Mouse (Mus musculus) kidney, embryonic 14.5 days (tissue): ENCODE results near the gene Galk2. TPM values are rescaled to one million over a fixed set of nuclear protein-coding genes. Genes with fewer than 3 reads are reported as not detected.

Experiments
- ATAC-seq: fragments of 200-750 bp; cut with Nextera tagmentation; 2 replicates; pipeline ENCODE4 v1.8.0; 2017; ENCODE audit warnings: moderate number of reproducible peaks, mild to moderate bottlenecking, moderate TSS enrichment, moderate library complexity; ENCODE audit not compliant: low FRiP score, low TSS enrichment
- H3K27ac ChIP-seq: fragments of 300-500 bp; sonication (generic); 2 replicates; pipeline ENCODE4 v1.5.1; 2014; ENCODE audit warnings: low read depth, mild to moderate bottlenecking, low read length, moderate library complexity, mixed read lengths
- H3K27me3 ChIP-seq: fragments of 300-500 bp; sonication (generic); 2 replicates; pipeline ENCODE4 v1.6.1; 2014; ENCODE audit warnings: mild to moderate bottlenecking, low read length; ENCODE audit not compliant: control insufficient read depth, insufficient read depth
- H3K36me3 ChIP-seq: fragments of 300-500 bp; sonication (generic); 2 replicates; pipeline ENCODE4 v1.6.1; 2014; ENCODE audit warnings: low read length, mixed read lengths; ENCODE audit not compliant: control insufficient read depth, insufficient read depth
- H3K4me1 ChIP-seq: fragments of 300-500 bp; sonication (generic); 2 replicates; pipeline ENCODE4 v1.6.1; 2014; ENCODE audit warnings: low read length, mixed read lengths; ENCODE audit not compliant: control insufficient read depth, insufficient read depth
- H3K4me2 ChIP-seq: fragments of 300-500 bp; sonication (generic); replicated peaks from 2 replicates; pipeline ENCODE4 v1.6.1; 2014; ENCODE audit warnings: low read depth, mild to moderate bottlenecking, low read length
- H3K4me3 ChIP-seq: fragments of 300-500 bp; sonication (generic); 2 replicates; pipeline ENCODE4 v1.5.1; 2014; ENCODE audit warnings: mild to moderate bottlenecking, low read length
- H3K9ac ChIP-seq: fragments of 300-500 bp; sonication (generic); 2 replicates; pipeline ENCODE4 v1.6.1; 2014; ENCODE audit warnings: low read depth, mild to moderate bottlenecking, low read length, moderate library complexity
- H3K9me3 ChIP-seq: fragments of 300-500 bp; sonication (generic); 2 replicates; pipeline ENCODE4 v1.6.1; 2016; ENCODE audit warnings: low read length; ENCODE audit not compliant: control insufficient read depth
- WGBS: fragments of 180-500 bp; shearing (Covaris S2); extraction: QIAGEN DNeasy Blood & Tissue Kit; methylation state at CpG from one replicate; pipeline ENCODE4 v1.1.7; 2014; 5-methylcytosine and 5-hydroxymethylcytosine counted together
- polyA plus RNA-seq: library from polyadenylated mRNA; unstranded; fragments of >200 nt; fragmentation: Nextera tagmentation; extraction: Ambion mirVana; gene quantifications from 2 replicates; pipeline ENCODE4 v1.2.1, GENCODE M21; 2014

Galk2 gene
- polyA plus RNA-seq, 1 experiment from 2014 or later: 60.0 TPM

DNA sequence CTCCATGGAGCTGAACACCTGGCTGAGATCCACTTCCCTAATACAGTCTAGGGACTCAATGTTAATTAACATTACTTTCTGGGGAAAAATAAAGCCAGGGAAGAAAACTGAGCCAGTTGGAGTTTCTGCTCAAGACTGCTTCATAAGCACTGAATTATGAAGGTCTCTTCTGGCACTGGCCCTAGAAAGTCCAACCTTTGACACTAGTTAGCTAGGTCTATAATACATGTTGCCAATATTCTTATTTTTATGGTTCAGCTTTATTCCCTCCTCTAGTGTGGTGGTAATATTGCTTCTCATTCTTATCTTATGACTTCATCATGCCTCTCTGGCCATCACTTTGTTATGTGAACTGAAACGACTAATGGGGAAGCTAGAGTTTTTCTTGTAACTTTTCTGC, 55.3 kb downstream of the Galk2 start:
- no peak for ATAC-seq
- no peaks in the 10 kb centered on the region for H3K4me1 ChIP-seq

DNA sequence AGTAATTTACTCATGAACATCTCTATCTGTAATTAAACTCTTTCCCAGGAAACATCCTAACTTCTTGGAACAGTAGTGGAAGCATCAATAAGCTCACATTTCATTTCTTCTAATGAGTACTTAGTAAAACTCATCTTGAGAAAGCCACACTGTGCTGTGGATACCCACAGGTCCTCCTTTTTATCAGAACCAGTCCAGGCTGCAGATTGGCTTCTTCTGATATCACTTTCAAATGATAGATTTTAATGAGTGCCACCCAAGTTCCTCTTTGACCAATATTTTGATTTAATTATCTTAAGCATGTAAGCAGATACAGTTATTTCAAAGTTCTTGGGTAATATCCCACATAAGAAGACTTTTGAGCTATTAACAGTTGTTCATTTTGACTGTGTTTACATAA, 55.8 kb downstream of the Galk2 start:
- no peak overlapping the region for H3K4me3 ChIP-seq
- H3K27ac ChIP-seq: no peak overlapping the region
- H3K9me3 ChIP-seq: no peaks in the 10 kb centered on the region
- H3K4me2 ChIP-seq: no peak overlapping the region
- no peak for ATAC-seq
- no peaks in the 10 kb centered on the region for H3K36me3 ChIP-seq
- H3K9ac ChIP-seq: no peak overlapping the region
- no peaks in the 10 kb centered on the region for H3K27me3 ChIP-seq
- H3K4me1 ChIP-seq: no peaks in the 10 kb centered on the region

More for the DNA sequence above, 55.3 kb downstream of the Galk2 start:
- Histone ChIP-seq H3K4me2 (no peak overlapping the region), H3K4me3 (no peak overlapping the region), H3K27me3 (no peaks in the 10 kb centered on the region), H3K9me3 (no peaks in the 10 kb centered on the region), H3K9ac (no peak overlapping the region), H3K36me3 (no peaks in the 10 kb centered on the region), H3K27ac (no peak overlapping the region)
- WGBS: 65% methylated on average over 1 of the region's 1 CpGs

DNA sequence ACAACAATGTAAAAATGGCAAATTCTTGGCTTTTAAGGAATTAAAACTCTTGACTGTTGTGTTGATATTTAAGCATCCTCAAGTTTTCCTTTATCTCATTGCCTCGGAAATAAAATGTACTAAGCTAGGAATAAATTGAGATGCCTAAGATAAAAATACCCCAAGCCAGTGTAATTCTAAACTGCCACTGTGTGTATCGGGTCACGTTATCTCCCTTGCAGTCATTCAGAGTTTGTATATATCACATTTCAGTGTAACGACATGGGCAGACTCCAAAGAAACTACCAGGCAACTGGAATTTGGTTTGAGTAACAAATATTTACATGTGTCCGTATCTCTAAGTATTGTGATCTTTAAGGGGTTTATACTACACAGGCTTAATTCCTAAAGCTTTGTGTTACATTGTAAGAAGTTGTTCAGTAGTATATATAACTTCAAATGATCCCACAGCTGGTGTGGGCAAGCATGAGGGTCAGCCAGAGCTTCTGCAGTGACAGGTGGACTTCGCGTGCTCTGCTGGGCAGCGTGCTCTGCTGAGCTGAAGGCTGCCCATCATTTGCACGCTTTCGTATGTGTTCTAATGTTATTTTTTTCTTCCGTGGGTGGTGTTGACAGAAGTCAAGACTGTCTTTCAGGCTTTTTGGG, 57.9 kb downstream of the Galk2 start:
- Histone ChIP-seq H3K9me3 (no peaks in the 10 kb centered on the region), H3K27me3 (no peaks in the 10 kb centered on the region), H3K4me3 (no peak overlapping the region), H3K36me3 (no peaks in the 10 kb centered on the region; the same call in 1 of the 2 replicates), H3K4me1 (no peaks in the 10 kb centered on the region), H3K27ac (no peak overlapping the region), H3K9ac (no peak overlapping the region), H3K4me2 (no peak overlapping the region)
- no peak for ATAC-seq
- 40% methylated on average over 11 of the region's 11 CpGs for WGBS

DNA sequence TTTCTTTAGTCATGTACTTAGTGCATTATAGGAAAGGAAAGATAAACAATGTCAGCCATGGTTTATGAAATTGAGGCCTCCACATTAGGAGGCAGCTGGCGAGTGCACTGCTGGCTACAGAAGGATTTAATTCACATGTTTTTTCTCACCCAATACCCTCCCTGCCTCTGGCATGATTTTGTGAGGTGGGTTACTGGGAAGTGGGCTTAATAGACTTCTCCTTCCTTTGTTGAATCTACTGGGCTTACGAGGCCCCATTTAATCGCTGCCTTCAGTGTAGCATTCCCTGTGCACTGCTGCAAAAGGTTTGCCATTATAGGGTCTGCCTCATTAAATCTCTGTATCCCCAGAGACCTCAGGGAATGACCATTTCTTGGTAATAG, 58.4 kb downstream of the Galk2 start:
- Histone ChIP-seq H3K27ac (no peak overlapping the region), H3K9ac (no peak overlapping the region), H3K36me3 (no peaks in the 10 kb centered on the region; the same call in 1 of the 2 replicates), H3K4me3 (no peak overlapping the region), H3K27me3 (no peaks in the 10 kb centered on the region), H3K9me3 (no peaks in the 10 kb centered on the region), H3K4me2 (no peak overlapping the region), H3K4me1 (no peaks in the 10 kb centered on the region)
- 63% methylated on average over 3 of the region's 3 CpGs for WGBS
- no peak for ATAC-seq

DNA sequence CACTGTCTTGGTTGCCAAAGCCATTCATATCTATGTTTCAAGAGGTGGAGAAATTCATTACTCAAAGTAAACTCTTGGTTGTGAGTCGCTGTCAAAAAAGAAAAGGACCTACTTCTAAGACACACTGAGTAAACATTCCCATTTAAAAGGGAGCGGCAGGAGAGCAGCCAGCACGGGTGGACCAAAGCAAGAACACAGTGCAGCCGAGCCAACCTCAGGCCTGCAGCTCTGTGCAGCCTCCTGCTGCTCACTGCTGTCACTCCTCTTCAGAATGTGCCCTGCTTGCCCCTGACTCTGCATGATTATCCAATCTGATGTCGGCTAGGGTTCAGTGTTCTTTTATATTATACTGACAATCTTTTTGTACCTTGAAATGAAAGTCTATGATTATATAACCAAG, 62.4 kb downstream of the Galk2 start:
- H3K9me3 ChIP-seq: no peaks in the 10 kb centered on the region
- 76% methylated on average over 5 of the region's 5 CpGs for WGBS

DNA sequence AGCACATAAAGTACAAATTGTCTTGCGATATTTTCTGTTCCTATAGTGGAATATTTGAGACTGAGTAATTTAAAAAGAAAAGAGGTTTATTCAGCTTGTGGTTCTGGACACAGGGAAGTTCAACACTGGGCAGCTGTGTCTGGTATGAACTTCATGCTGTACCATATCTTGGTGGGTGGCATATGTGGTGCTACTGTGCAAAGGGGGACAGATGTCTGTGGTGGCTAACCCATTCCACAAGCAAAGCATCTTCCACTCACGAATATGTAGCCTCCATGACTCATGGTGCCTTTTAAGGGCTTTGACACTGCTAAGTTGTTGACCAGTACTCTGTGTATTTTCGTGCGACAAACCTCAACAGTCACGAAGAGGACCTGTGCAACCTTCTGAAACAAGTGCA, 63.2 kb downstream of the Galk2 start:
- H3K27ac ChIP-seq: no peak overlapping the region
- 93% methylated on average over 5 of the region's 5 CpGs for WGBS
- no peak for ATAC-seq

More for the DNA sequence above, 62.4 kb downstream of the Galk2 start:
- Histone ChIP-seq H3K36me3 (no peaks in the 10 kb centered on the region; the same call in 1 of the 2 replicates), H3K4me2 (no peak overlapping the region), H3K27ac (no peak overlapping the region), H3K27me3 (no peaks in the 10 kb centered on the region), H3K4me3 (no peak overlapping the region), H3K9ac (no peak overlapping the region), H3K4me1 (no peaks in the 10 kb centered on the region)
- no peak for ATAC-seq

DNA sequence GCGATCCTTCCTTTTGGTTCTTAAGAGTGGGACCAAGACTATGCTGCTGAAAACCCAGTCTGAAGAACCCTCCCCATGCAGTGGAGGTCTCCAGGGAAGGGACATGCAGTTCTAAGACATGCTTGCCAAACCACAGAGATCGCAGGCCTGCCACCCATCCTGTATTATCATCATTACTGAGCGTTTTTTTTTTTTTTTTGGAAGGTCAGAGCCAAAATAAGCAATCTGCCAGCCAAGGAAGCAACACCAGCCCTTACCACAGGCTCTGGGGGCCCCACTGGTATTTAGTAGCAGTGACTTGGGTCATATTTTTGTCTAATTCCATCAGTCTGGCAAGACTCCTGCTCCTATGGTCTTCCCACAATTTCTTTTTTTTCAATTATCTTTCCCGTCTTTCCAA, 64.0 kb downstream of the Galk2 start:
- WGBS: 86% methylated on average over 4 of the region's 4 CpGs

More for the DNA sequence above, 63.2 kb downstream of the Galk2 start:
- no peaks in the 10 kb centered on the region; the same call in 1 of the 2 replicates for H3K36me3 ChIP-seq
- no peak overlapping the region for H3K4me3 ChIP-seq
- H3K27me3 ChIP-seq: no peaks in the 10 kb centered on the region
- H3K9ac ChIP-seq: no peak overlapping the region
- H3K4me1 ChIP-seq: no peaks in the 10 kb centered on the region
- H3K4me2 ChIP-seq: no peak overlapping the region
- H3K9me3 ChIP-seq: no peaks in the 10 kb centered on the region

DNA sequence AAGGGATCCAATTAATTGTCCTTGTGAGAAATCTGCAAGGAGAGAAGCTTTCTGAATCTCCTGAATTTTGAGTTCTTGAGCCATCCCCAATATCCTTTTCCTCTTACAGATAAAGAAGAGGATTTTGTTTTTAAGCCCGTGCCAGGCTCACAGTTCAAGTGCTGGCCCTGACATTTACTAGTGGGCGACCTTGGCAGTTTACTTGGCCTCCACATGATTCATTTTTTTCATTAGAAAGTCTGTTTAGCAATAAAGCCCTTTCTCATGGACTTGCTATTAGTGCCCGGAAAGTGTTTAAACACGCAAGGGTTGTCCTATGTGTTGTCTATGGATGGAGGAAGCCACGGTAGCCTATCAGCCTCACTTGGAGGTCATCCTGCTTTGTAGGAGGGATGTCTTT, 64.4 kb downstream of the Galk2 start:
- Histone ChIP-seq H3K27ac (no peak overlapping the region), H3K4me3 (no peak overlapping the region), H3K9ac (no peak overlapping the region), H3K36me3 (no peaks in the 10 kb centered on the region; the same call in 1 of the 2 replicates), H3K27me3 (no peaks in the 10 kb centered on the region), H3K9me3 (no peaks in the 10 kb centered on the region), H3K4me2 (no peak overlapping the region), H3K4me1 (no peaks in the 10 kb centered on the region)
- ATAC-seq: no peak
- WGBS: 93% methylated on average over 5 of the region's 5 CpGs

More for the DNA sequence above, 64.0 kb downstream of the Galk2 start:
- no peak for ATAC-seq
- Histone ChIP-seq H3K4me1 (no peaks in the 10 kb centered on the region), H3K9ac (no peak overlapping the region), H3K27ac (no peak overlapping the region), H3K4me3 (no peak overlapping the region), H3K36me3 (no peaks in the 10 kb centered on the region; the same call in 1 of the 2 replicates), H3K4me2 (no peak overlapping the region), H3K27me3 (no peaks in the 10 kb centered on the region), H3K9me3 (no peaks in the 10 kb centered on the region)

DNA sequence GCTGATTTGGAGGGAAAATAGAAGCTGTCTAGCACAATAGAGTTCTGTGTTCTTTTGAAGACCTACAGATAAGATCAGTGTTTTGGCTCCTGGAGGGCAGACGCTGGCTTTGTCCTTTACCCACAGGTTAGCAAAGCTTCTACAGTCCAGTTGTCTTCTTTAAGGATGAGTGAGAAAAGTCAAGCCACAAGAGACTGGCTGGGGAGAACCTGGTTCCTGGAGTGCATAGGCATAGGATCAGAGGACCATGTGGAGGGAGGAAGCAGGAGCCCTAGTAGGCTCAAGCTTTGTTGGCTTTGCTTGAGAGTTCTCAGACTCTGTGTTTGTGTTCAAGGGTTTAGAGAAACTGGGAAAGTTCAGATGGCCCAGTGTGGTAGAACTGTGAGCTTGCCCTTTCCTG, 65.6 kb downstream of the Galk2 start:
- H3K9ac ChIP-seq: no peak overlapping the region
- WGBS: 65% methylated on average over 1 of the region's 1 CpGs
- H3K27me3 ChIP-seq: no peaks in the 10 kb centered on the region
- H3K36me3 ChIP-seq: peaks cover 3% of the 10 kb centered on the region; the same call in 1 of the 2 replicates
- no peaks in the 10 kb centered on the region for H3K4me1 ChIP-seq
- H3K9me3 ChIP-seq: no peaks in the 10 kb centered on the region
- ATAC-seq: no peak
- no peak overlapping the region for H3K27ac ChIP-seq
- H3K4me3 ChIP-seq: no peak overlapping the region
- no peak overlapping the region for H3K4me2 ChIP-seq
